Mouse (Mus musculus) forebrain, embryonic 10.5 days (tissue): ENCODE measurements at regions not wholly inside any gene's neighbourhood (a gene's known extent, or its start where the extent isn't known, plus 50 kb on each side); places are given as distances from the start of the nearest gene placed in this dataset.

ENCODE experiments used
- DNase-seq: peaks from one replicate; pipeline ENCODE4 v3.0.0-alpha.2; 2017; ENCODE audit warnings: low spot score; ENCODE audit errors: extremely low spot score
- H3K27ac ChIP-seq: fragments of 300-500 bp; sonication (generic); 2 replicates; pipeline ENCODE4 v1.5.1; 2016; ENCODE audit warnings: mild to moderate bottlenecking
- H3K27me3 ChIP-seq: fragments of 300-500 bp; sonication (generic); 2 replicates; pipeline ENCODE4 v1.6.1; 2016; ENCODE audit warnings: mild to moderate bottlenecking; ENCODE audit not compliant: poor library complexity, severe bottlenecking
- H3K36me3 ChIP-seq: fragments of 300-500 bp; sonication (generic); replicated peaks from 2 replicates; pipeline ENCODE4 v1.6.1; 2016; ENCODE audit warnings: mild to moderate bottlenecking, moderate library complexity
- H3K4me1 ChIP-seq: fragments of 300-500 bp; sonication (generic); 2 replicates; pipeline ENCODE4 v1.6.1; 2016
- H3K4me3 ChIP-seq: fragments of 300-500 bp; sonication (generic); 2 replicates; pipeline ENCODE4 v1.5.1; 2016; ENCODE audit warnings: mild to moderate bottlenecking, moderate library complexity
- H3K9me3 ChIP-seq: fragments of 300-500 bp; sonication (generic); 2 replicates; pipeline ENCODE4 v1.6.1; 2016; ENCODE audit warnings: mild to moderate bottlenecking, moderate library complexity
- WGBS: fragments of 180-500 bp; shearing (Covaris S2); methylation state at CpG from one replicate; pipeline ENCODE4 v1.1.7; 2016; 5-methylcytosine and 5-hydroxymethylcytosine counted together

DNA sequence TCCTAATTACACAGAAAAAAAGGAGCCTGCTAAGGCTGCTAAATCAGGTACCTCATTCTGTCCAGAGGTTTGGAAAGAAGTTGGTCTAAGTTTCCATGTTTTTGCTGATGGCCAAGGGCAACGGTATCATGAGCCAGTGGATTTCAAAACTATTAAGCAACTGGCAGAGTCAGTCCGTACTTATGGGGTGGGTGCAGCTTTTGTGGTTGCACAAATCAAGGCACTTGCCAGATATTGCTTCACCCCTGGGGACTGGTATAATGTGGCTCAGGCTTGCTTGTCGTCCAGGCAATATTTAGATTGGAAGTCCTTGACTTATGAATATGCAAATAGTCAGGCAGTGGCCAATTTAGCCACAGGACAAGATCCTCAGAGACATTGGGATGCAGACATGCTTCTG, 65.2 kb upstream of the 9130204L05Rik start:
- DNase-seq, result no peak
- no peaks in the 10 kb centered on the region for H3K4me1 ChIP-seq
- H3K27me3 ChIP-seq, result no peaks in the 10 kb centered on the region
- no peak overlapping the region for H3K4me3 ChIP-seq
- peaks cover 54% of the 10 kb centered on the region for H3K9me3 ChIP-seq
- H3K27ac ChIP-seq, result no peak overlapping the region
- WGBS, result 86% methylated on average over 3 of the region's 3 CpGs
- no peaks in the 10 kb centered on the region for H3K36me3 ChIP-seq
